Mouse (Mus musculus) liver, embryonic 14.5 days (tissue): ENCODE measurements around the gene Ccdc148. TPM values are rescaled to one million over a fixed set of nuclear protein-coding genes. Genes with fewer than 3 reads are reported as not detected.

Experiments
- ATAC-seq: fragments of 200-750 bp; cut with Nextera tagmentation; 2 replicates; pipeline ENCODE4 v1.8.0; 2017; ENCODE audit warnings: moderate number of reproducible peaks, mild to moderate bottlenecking, moderate library complexity; ENCODE audit not compliant: insufficient read depth
- DNase-seq, 3 experiments: peaks; one replicate each; pipeline ENCODE4 v3.0.0-alpha.2; 2012 to 2013; ENCODE audit warnings: low read depth in 3 of 3, low spot score in 3 of 3
- H3K27ac ChIP-seq: fragments of 300-500 bp; sonication (generic); 2 replicates; pipeline ENCODE4 v1.5.1; 2014; ENCODE audit warnings: moderate library complexity, mild to moderate bottlenecking, control low read depth, inconsistent platforms
- H3K27me3 ChIP-seq: fragments of 300-500 bp; sonication (generic); 2 replicates; pipeline ENCODE4 v1.6.1; 2014; ENCODE audit warnings: mild to moderate bottlenecking, low read length, moderate library complexity; ENCODE audit not compliant: control insufficient read depth, insufficient read depth
- H3K36me3 ChIP-seq: fragments of 300-500 bp; sonication (generic); replicated peaks from 2 replicates; pipeline ENCODE4 v1.6.1; 2014; ENCODE audit warnings: low read depth; ENCODE audit not compliant: control insufficient read depth, insufficient read depth
- H3K4me1 ChIP-seq, 2 experiments: fragments of 200-500 bp in 1 of 2; fragments of 300-500 bp in 1 of 2; sonication (generic) in 1 of 2; replicated peaks; 2 replicates each; pipeline ENCODE4 v1.6.1; 2012 to 2014; ENCODE audit warnings: antibody characterized with exemption in 1 of 2, inconsistent platforms in 1 of 2, low read length in 1 of 2; ENCODE audit not compliant: control insufficient read depth in 2 of 2, insufficient read depth in 2 of 2
- H3K4me2 ChIP-seq: fragments of 300-500 bp; sonication (generic); 2 replicates; pipeline ENCODE4 v1.6.1; 2014; ENCODE audit warnings: low read depth, mild to moderate bottlenecking, control low read depth, moderate library complexity
- H3K4me3 ChIP-seq, 2 experiments: fragments of 200-500 bp in 1 of 2; fragments of 300-500 bp in 1 of 2; sonication (generic) in 1 of 2; 2 replicates each; pipeline ENCODE4 v1.5.1; 2012 to 2014; ENCODE audit warnings: low read depth in 2 of 2, low read length in 2 of 2, mild to moderate bottlenecking in 2 of 2, control low read depth in 1 of 2, inconsistent platforms in 1 of 2, moderate library complexity in 1 of 2; ENCODE audit not compliant: insufficient read depth in 1 of 2
- H3K9ac ChIP-seq: fragments of 300-500 bp; sonication (generic); replicated peaks from 2 replicates; pipeline ENCODE4 v1.6.1; 2014; ENCODE audit warnings: mild to moderate bottlenecking, control low read depth, moderate library complexity
- H3K9me3 ChIP-seq: fragments of 300-500 bp; sonication (generic); 2 replicates; pipeline ENCODE4 v1.6.1; 2016; ENCODE audit warnings: low read length, mixed read lengths; ENCODE audit not compliant: control insufficient read depth
- CTCF ChIP-seq: IDR thresholded peaks from 2 replicates; pipeline ENCODE4 v1.5.1; 2016; ENCODE audit warnings: antibody characterized with exemption, low read depth, control low read depth
- EP300 ChIP-seq: IDR thresholded peaks from 2 replicates; pipeline ENCODE4 v1.6.1; 2016; ENCODE audit warnings: antibody characterized with exemption, low read depth
- WGBS: fragments of 180-500 bp; shearing (Covaris S2); extraction: QIAGEN DNeasy Blood & Tissue Kit; methylation state at CpG from one replicate; pipeline ENCODE4 v1.1.7; 2014; ENCODE audit not compliant: insufficient replicate concordance; 5-methylcytosine and 5-hydroxymethylcytosine counted together
- polyA plus RNA-seq, 2 experiments: library from polyadenylated mRNA; depleted of rRNA in 1 of 2; stranded (reverse) in 1 of 2; unstranded in 1 of 2; fragments of >200 nt; fragmentation: Nextera tagmentation in 1 of 2; extraction: Ambion mirVana in 1 of 2; gene quantifications; 2 replicates each; pipeline versions ENCODE4 v1.2.1 to v1.2.3; 2012 to 2014

Ccdc148 gene
- polyA plus RNA-seq, 2 experiments, result 0.20 to 0.26 TPM

- no peaks in the 10 kb centered on the region for H3K4me1 ChIP-seq
- no peaks in the 10 kb centered on the region for H3K36me3 ChIP-seq
- TF ChIP-seq CTCF, result no peak
- no peak for TF ChIP-seq EP300
- no peak overlapping the region for H3K27ac ChIP-seq
- no peak overlapping the region for H3K4me2 ChIP-seq
- no peaks in the 10 kb centered on the region for H3K27me3 ChIP-seq
- H3K9ac ChIP-seq, result no peak overlapping the region
- no peak overlapping the region for H3K4me3 ChIP-seq
- WGBS, result 46% methylated on average over 2 of the region's 2 CpGs
- H3K9me3 ChIP-seq, result no peaks in the 10 kb centered on the region
- DNase-seq (no peak), ATAC-seq (no peak)
These were observed 347.5 kb downstream of the Ccdc148 start for GRCm38 (mm10) chr2:58812941-58813340.

DNA sequence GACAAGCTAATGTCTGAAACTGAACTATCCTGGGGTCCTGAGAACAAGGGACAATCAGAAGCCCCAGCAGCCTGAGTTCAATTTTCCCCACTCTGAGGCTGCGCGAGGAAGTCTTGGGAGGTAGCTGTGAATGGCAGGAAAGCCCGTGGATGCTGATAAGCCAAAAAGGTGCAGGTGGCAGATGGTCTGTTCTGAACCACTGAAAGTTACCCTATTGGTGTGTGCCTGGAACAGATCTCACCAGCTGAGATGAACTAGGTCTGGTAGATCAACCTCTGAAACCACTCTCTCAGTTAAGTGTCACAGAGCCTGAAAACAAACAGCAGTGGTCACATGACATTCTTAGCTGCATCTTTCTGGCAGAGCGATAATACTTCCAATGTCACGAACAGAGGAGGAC is 360.9 kb downstream of the Ccdc148 start:
- no peak overlapping the region for H3K4me2 ChIP-seq
- H3K27ac ChIP-seq, result no peak overlapping the region
- no peaks in the 10 kb centered on the region for H3K9me3 ChIP-seq
- H3K4me1 ChIP-seq, result no peaks in the 10 kb centered on the region
- no peak overlapping the region for H3K4me3 ChIP-seq
- WGBS, result 52% methylated on average over 5 of the region's 5 CpGs
- H3K9ac ChIP-seq, result no peak overlapping the region
- DNase-seq (no peak), ATAC-seq (no peak)
- H3K36me3 ChIP-seq, result no peaks in the 10 kb centered on the region
- TF ChIP-seq EP300, result no peak
- TF ChIP-seq CTCF, result no peak
- no peaks in the 10 kb centered on the region for H3K27me3 ChIP-seq

DNA sequence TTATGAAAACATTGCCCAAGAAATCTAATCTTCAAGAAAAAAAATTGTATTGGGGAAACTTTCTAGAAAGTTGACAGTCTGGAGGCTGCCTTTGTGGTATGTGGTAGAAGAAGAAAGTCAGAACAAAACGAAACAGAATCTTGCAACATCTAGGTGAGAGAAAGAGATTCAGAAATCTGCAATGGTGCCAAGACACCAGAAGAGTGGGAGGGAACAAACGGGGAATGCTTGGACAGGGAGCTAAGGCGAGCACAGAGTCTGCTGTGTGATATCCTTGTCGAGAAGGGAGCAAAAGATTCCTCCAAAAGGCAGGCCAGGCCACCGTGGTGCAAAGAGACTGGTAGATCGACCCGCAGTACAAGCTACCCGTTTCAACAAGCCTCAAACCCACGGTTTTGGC is 361.4 kb downstream of the Ccdc148 start:
- 60% methylated on average over 9 of the region's 9 CpGs for WGBS
- H3K36me3 ChIP-seq, result no peaks in the 10 kb centered on the region
- no peaks in the 10 kb centered on the region for H3K27me3 ChIP-seq
- no peak overlapping the region for H3K9ac ChIP-seq
- H3K4me3 ChIP-seq, result no peak overlapping the region
- DNase-seq (no peak), ATAC-seq (no peak)
- H3K4me2 ChIP-seq, result no peak overlapping the region
- TF ChIP-seq EP300 (no peak), CTCF (no peak)
- H3K27ac ChIP-seq, result no peak overlapping the region
- no peaks in the 10 kb centered on the region for H3K9me3 ChIP-seq
- H3K4me1 ChIP-seq, result no peaks in the 10 kb centered on the region

- Histone ChIP-seq H3K9me3 (no peaks in the 10 kb centered on the region), H3K4me2 (no peak overlapping the region), H3K4me1 (no peaks in the 10 kb centered on the region), H3K27ac (no peak overlapping the region), H3K36me3 (no peaks in the 10 kb centered on the region), H3K4me3 (no peak overlapping the region), H3K9ac (no peak overlapping the region), H3K27me3 (no peaks in the 10 kb centered on the region)
- no peak for ATAC-seq
- TF ChIP-seq EP300 (no peak), CTCF (no peak)
- DNase-seq, result no peak
- 69% methylated on average over 4 of the region's 4 CpGs for WGBS
These were observed 363.0 kb downstream of the Ccdc148 start for GRCm38 (mm10) chr2:58797506-58797905.

DNA sequence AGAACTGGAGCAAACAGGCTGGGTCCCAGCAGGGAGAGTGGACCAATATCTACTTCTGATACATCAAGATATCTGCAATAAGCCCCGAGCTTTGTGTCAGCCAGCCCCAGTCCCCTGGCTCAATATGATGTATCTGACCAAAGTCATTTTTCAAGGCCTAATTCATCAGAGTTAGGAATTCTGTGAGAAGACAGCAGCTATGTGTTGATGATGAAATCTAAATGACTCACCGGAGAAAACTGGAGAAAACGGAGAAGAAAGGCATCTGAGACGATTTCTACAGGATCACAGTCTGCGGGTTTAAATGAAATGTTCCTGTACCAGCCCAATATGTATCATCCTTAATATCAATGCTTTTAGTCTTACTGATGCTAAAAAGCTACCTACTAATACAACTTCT is 365.1 kb downstream of the Ccdc148 start:
- Histone ChIP-seq H3K9ac (no peak overlapping the region), H3K36me3 (no peaks in the 10 kb centered on the region), H3K4me3 (no peak overlapping the region), H3K27me3 (no peaks in the 10 kb centered on the region), H3K9me3 (no peaks in the 10 kb centered on the region), H3K4me1 (no peaks in the 10 kb centered on the region), H3K4me2 (no peak overlapping the region), H3K27ac (no peak overlapping the region)
- WGBS, result 67% methylated on average over 5 of the region's 5 CpGs
- DNase-seq, result no peak
- TF ChIP-seq EP300, result no peak
- TF ChIP-seq CTCF, result no peak
- ATAC-seq, result no peak
